Mouse (Mus musculus): ENCODE data around the gene Gm5136. TPM values are rescaled to one million over a fixed set of nuclear protein-coding genes. Genes with fewer than 3 reads are reported as not detected.

Gene Gm5136
- 0.15 TPM in 1 of 2 replicates, not detected in the other for polyA plus RNA-seq (2016; fragmentation: Nextera tagmentation; extraction: Ambion mirVana)

DNA sequence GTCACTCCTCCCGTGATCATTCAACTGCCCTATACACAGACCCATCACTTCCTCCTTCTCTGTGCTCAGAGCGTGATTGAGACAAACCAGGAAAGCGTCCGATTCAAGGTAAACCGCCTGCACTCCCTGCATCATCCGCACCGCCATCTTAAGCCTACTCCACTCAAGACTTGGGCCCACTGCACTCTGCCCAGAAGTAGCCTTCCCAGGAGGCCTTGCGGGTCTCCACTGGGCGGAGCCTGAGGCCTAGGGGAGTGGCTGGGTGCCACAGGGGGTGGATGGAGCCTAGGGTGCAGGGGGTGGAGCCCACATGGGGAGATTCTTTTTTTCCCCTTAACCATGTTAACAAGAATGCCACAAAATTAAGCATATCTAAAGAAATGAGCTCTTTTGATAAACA lies at the start of gene Gm5136:
Gene Gm5136, minus strand, starts transcription at position 215 of the 400 bp plus-strand sequence.
- Histone ChIP-seq H3K4me3 (no peak within 1 kb of the TSS), H3K27ac (peak within 1 kb of the TSS; percentile 77; the same call in 1 of the 2 replicates), H3K27me3 (ENCODE audit: insufficient read depth, poor library complexity, severe bottlenecking) (no peaks in the 10 kb centered on the region), H3K4me1 (replicated peaks) (peaks cover 21% of the 10 kb centered on the region), H3K36me3 (no peaks in the 10 kb centered on the region), H3K9me3 (no peaks in the 10 kb centered on the region)
- 98% methylated on average over 9 of the region's 9 CpGs for WGBS
- no peak for DNase-seq (ENCODE audit: low spot score)

DNA sequence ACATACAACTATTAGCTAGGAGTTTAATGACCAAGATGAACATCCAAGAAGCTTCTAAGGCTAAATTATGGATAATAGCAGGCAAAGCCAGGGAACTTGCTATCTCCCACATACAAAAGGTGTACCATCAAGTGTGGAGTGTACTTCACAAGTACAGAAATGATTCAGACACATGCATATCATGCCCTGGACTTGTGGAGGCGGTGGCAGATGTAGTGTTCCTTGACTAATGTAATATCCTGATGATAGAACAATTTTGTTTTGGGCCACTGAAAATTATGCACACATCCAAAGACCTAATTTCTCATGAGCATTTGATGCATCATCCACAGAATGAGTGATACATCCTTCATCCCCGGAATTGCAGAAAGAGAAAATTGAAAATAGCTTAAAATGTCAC lies 43.8 kb upstream of the Gm5136 start:
- WGBS: 93% methylated on average over 2 of the region's 2 CpGs
- H3K36me3 ChIP-seq: no peaks in the 10 kb centered on the region
- no peaks in the 10 kb centered on the region for H3K9me3 ChIP-seq

GRCm38 (mm10) chr10:108733982-108734381 lies 34.0 kb upstream of the Gm5136 start:
- Histone ChIP-seq H3K27ac (no peak overlapping the region), H3K36me3 (no peaks in the 10 kb centered on the region), H3K27me3 (ENCODE audit: insufficient read depth, poor library complexity, severe bottlenecking) (no peaks in the 10 kb centered on the region), H3K4me1 (replicated peaks) (no peaks in the 10 kb centered on the region), H3K9me3 (no peaks in the 10 kb centered on the region), H3K4me3 (no peak overlapping the region)
- WGBS: 72% methylated on average over 2 of the region's 2 CpGs
- no peak for DNase-seq (ENCODE audit: low spot score)

More for the DNA sequence above, 43.8 kb upstream of the Gm5136 start:
- Histone ChIP-seq H3K27me3 (ENCODE audit: insufficient read depth, poor library complexity, severe bottlenecking) (no peaks in the 10 kb centered on the region), H3K4me3 (no peak overlapping the region), H3K27ac (no peak overlapping the region), H3K4me1 (replicated peaks) (peaks cover 6% of the 10 kb centered on the region)
- no peak for DNase-seq (ENCODE audit: low spot score)

DNA sequence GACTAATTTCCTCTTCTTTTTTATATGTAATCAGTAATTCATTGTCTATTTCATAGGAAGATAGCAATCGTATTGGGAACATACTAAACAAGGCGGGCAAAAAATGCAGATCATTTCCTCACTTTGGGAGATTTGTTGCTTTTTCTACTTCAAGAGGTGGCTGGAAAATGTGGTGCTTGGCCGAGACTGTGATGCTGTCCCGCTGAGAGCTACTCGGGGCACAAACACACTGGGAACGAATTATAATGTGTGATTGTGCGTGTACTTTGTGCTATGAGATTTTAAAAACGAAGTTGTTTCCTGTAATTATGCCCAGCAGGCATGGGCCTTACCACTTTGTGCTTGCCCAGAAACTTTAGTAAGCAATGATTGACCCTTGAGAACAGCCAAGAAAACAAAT lies 29.0 kb upstream of the Gm5136 start:
- H3K4me3 ChIP-seq: no peak overlapping the region
- 77% methylated on average over 8 of the region's 8 CpGs for WGBS
- H3K9me3 ChIP-seq: no peaks in the 10 kb centered on the region
- H3K36me3 ChIP-seq: no peaks in the 10 kb centered on the region
- no peaks in the 10 kb centered on the region for H3K4me1 ChIP-seq (replicated peaks)
- no peak for DNase-seq (ENCODE audit: low spot score)
- no peaks in the 10 kb centered on the region for H3K27me3 ChIP-seq (ENCODE audit: insufficient read depth, poor library complexity, severe bottlenecking)
- no peak overlapping the region for H3K27ac ChIP-seq

- Histone ChIP-seq H3K9me3 (no peaks in the 10 kb centered on the region), H3K27me3 (ENCODE audit: insufficient read depth, poor library complexity, severe bottlenecking) (no peaks in the 10 kb centered on the region), H3K4me1 (replicated peaks) (no peaks in the 10 kb centered on the region), H3K4me3 (no peak overlapping the region), H3K27ac (no peak overlapping the region), H3K36me3 (no peaks in the 10 kb centered on the region)
- WGBS: 83% methylated on average over 4 of the region's 4 CpGs
- no peak for DNase-seq (ENCODE audit: low spot score)
These were observed 26.4 kb upstream of the Gm5136 start for GRCm38 (mm10) chr10:108726391-108726790.

GRCm38 (mm10) chr10:108724878-108725277 lies 24.9 kb upstream of the Gm5136 start:
- no peak for DNase-seq (ENCODE audit: low spot score)
- 91% methylated on average over 3 of the region's 3 CpGs for WGBS
- no peak overlapping the region for H3K4me3 ChIP-seq
- no peaks in the 10 kb centered on the region for H3K4me1 ChIP-seq (replicated peaks)
- no peak overlapping the region for H3K27ac ChIP-seq
- H3K36me3 ChIP-seq: no peaks in the 10 kb centered on the region
- no peaks in the 10 kb centered on the region for H3K9me3 ChIP-seq
- H3K27me3 ChIP-seq (ENCODE audit: insufficient read depth, poor library complexity, severe bottlenecking): no peaks in the 10 kb centered on the region

DNA sequence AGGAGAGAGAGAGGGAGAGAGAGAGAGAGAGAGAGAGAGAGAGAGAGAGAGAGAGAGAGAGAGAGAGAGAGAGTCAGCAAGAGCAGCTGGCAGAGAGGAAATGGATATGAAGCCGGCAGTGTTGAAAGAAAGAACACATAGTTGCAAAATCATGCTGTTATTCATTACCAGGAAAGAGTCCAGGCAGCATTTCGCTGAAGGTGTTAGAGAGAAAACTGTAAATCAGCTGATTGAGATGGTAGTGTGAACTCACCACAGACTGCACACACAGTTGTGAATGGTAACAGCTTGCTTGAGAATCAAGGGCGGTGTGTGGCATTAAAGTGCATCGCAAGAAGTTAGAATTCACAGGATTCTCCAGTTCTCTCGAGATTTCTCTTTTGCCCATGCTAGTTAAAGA lies 10.6 kb upstream of the Gm5136 start:
- H3K4me1 ChIP-seq (replicated peaks): no peaks in the 10 kb centered on the region
- H3K9me3 ChIP-seq: no peaks in the 10 kb centered on the region
- no peak overlapping the region for H3K27ac ChIP-seq
- no peaks in the 10 kb centered on the region for H3K27me3 ChIP-seq (ENCODE audit: insufficient read depth, poor library complexity, severe bottlenecking)
- H3K36me3 ChIP-seq: no peaks in the 10 kb centered on the region
- no peak for DNase-seq (ENCODE audit: low spot score)
- no peak overlapping the region for H3K4me3 ChIP-seq
- WGBS: 79% methylated on average over 5 of the region's 5 CpGs

DNA sequence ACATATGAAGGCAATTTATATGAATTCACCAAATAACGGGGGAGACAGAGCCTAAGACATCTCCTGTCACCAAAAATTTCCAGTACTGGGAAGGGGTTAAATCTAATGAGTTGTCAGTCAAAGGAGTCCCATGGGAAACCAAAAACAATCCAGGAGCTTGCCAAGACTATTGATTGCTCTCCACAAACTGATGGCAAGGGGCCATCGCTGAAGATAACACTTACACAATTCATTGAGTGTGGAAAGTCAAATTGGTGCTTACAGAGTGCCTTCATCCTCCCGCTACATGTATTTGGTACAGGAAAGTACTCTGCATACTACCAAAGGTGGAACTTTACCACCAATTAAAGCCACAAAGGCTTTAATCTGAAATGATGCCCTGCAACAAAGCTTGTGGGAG lies 5.7 kb upstream of the Gm5136 start:
- Histone ChIP-seq H3K27me3 (ENCODE audit: insufficient read depth, poor library complexity, severe bottlenecking) (no peaks in the 10 kb centered on the region), H3K4me3 (no peak overlapping the region), H3K4me1 (replicated peaks) (peaks cover 18% of the 10 kb centered on the region), H3K9me3 (no peaks in the 10 kb centered on the region), H3K27ac (no peak overlapping the region), H3K36me3 (no peaks in the 10 kb centered on the region)
- no peak for DNase-seq (ENCODE audit: low spot score)
- WGBS: 91% methylated on average over 3 of the region's 3 CpGs

- H3K9me3 ChIP-seq: no peaks in the 10 kb centered on the region
- H3K4me3 ChIP-seq: no peak overlapping the region; the same call in 1 of the 2 replicates
- DNase-seq (ENCODE audit: low spot score): peak; percentile 24
- H3K36me3 ChIP-seq: no peaks in the 10 kb centered on the region
- peaks cover 21% of the 10 kb centered on the region for H3K4me1 ChIP-seq (replicated peaks)
- H3K27ac ChIP-seq: peak overlapping the region; percentile 77
- 34% methylated on average over 14 of the region's 14 CpGs for WGBS
- no peaks in the 10 kb centered on the region for H3K27me3 ChIP-seq (ENCODE audit: insufficient read depth, poor library complexity, severe bottlenecking)
These were observed 1.6 kb upstream of the Gm5136 start for GRCm38 (mm10) chr10:108701361-108702128.

DNA sequence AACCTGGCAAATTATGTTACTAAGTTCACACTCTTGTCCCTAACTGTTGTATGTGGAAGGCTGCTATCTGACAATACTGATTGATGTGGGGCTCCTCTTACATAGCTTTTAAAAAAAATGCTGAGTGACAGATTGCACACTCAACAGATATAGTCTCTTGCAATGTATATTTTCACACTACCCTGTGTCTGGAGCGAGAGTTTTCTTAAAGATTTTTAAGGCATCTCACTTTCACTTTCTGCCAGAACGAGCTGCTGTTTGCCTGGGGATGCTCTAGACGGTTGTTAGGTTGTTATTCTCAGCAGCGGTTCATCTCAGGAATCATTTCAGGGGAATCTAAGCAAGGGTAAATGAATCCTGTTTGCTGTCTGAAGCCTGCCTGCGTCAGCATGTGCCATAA lies 2.9 kb downstream of the Gm5136 start:
- 80% methylated on average over 5 of the region's 5 CpGs for WGBS
- no peaks in the 10 kb centered on the region for H3K9me3 ChIP-seq
- no peak for DNase-seq (ENCODE audit: low spot score)
- H3K27me3 ChIP-seq (ENCODE audit: insufficient read depth, poor library complexity, severe bottlenecking): no peaks in the 10 kb centered on the region
- no peak overlapping the region for H3K27ac ChIP-seq
- peaks cover 17% of the 10 kb centered on the region for H3K4me1 ChIP-seq (replicated peaks)
- no peak overlapping the region for H3K4me3 ChIP-seq
- H3K36me3 ChIP-seq: no peaks in the 10 kb centered on the region

DNA sequence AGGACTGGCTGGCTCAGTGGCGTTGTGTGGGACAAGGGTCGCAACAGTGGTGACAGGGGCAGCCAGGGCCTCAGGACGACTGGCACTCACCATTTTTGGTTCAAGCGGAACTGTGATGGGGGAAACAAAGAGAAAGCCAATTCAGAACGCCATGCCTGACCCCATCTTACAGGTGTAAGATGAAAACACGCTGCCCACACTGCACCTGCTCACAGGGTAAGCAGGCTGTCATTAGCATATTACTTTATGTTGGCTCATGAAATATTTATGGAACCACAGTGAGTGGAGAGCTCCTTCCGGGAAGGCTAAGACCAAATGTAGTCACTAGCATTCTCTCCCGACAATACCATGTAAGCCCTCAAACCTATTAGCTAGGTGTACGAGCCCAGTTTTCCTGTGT lies 9.0 kb downstream of the Gm5136 start:
- DNase-seq (ENCODE audit: low spot score): no peak
- H3K9me3 ChIP-seq: no peaks in the 10 kb centered on the region
- H3K27ac ChIP-seq: no peak overlapping the region
- H3K27me3 ChIP-seq (ENCODE audit: insufficient read depth, poor library complexity, severe bottlenecking): no peaks in the 10 kb centered on the region
- 63% methylated on average over 9 of the region's 9 CpGs for WGBS
- no peaks in the 10 kb centered on the region for H3K36me3 ChIP-seq
- no peak overlapping the region for H3K4me3 ChIP-seq
- peaks cover 3% of the 10 kb centered on the region; the same call in 1 of the 2 replicates for H3K4me1 ChIP-seq (replicated peaks)

DNA sequence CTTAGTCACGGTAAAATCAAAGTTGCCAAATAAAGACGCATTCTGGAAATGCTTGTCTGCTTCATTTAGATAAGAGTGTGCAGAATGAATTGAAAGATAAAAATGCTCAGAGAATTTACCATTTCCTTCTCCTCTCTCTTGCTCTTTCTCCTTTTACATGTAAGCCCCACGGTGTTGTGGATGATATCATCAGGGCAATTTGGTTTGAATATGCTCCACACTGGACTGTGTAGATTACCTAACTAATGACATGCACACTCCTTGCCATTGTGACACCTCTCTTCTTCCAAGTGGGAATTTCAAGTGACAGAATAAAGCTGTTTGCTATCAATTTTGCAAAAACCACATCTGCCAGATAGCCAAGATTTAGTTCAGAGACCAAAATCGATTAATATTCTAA lies 13.3 kb downstream of the Gm5136 start:
- Histone ChIP-seq H3K4me1 (replicated peaks) (peaks cover 3% of the 10 kb centered on the region; the same call in 1 of the 2 replicates), H3K4me3 (no peak overlapping the region), H3K27me3 (ENCODE audit: insufficient read depth, poor library complexity, severe bottlenecking) (no peaks in the 10 kb centered on the region), H3K27ac (no peak overlapping the region), H3K36me3 (no peaks in the 10 kb centered on the region), H3K9me3 (no peaks in the 10 kb centered on the region)
- DNase-seq (ENCODE audit: low spot score): no peak
- 81% methylated on average over 4 of the region's 4 CpGs for WGBS

GRCm38 (mm10) chr10:108679675-108680390 lies 20.1 kb downstream of the Gm5136 start:
- 80% methylated on average over 14 of the region's 14 CpGs for WGBS
- Histone ChIP-seq H3K4me3 (no peak overlapping the region), H3K27ac (no peak overlapping the region), H3K27me3 (ENCODE audit: insufficient read depth, poor library complexity, severe bottlenecking) (no peaks in the 10 kb centered on the region), H3K4me1 (replicated peaks) (no peaks in the 10 kb centered on the region), H3K36me3 (no peaks in the 10 kb centered on the region), H3K9me3 (no peaks in the 10 kb centered on the region)
- no peak for DNase-seq (ENCODE audit: low spot score)

Data from hindbrain, embryonic 10.5 days (tissue).